Mouse (Mus musculus) central nervous system, embryonic 14 days (tissue): ENCODE measurements around the gene Sap18b. TPM values are rescaled to one million over a fixed set of nuclear protein-coding genes. Genes with fewer than 3 reads are reported as not detected.

Experiments used
- polyA plus RNA-seq: library from polyadenylated mRNA; depleted of rRNA; stranded (reverse); fragments of >200 nt; gene quantifications from 2 replicates; pipeline ENCODE4 v1.2.3, GENCODE M21; 2012; rRNA removed

Sap18b gene
- polyA plus RNA-seq: 104 and 113 TPM in 2 replicates

GRCm38 (mm10) chr8:95825162-95825561 is at the start of gene Sap18b:
Gene Sap18b (plus strand): TSS chr8:95825346.

DNA sequence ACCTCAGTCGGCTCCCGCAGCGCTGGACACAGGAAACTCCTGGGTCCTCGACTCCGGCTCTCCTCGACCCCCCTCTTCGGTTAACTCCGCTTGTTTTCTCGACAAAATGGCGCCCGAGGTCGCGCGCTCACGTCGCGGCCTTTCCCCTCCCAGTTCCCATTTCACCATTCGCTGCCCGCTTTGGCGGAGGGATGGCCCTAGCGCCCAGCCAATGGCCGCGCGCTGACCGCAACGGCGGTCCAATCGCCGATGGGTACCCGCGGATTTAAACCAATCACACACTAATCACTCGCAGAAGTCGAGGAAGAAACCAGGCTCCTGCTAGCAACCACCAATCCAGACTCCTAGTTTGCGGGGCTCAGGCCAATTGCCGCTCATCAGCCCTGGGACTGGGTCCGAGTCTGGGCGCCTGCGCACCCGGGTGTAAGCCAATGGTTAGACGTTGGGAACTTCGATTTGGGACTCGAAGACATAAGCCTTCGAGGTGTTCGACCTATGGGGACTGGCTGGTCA is 17.8 kb upstream of the Sap18b start, which contains the start of gene Cnot1:
Gene Cnot1, minus strand, starts transcription at position 134 of the 513 bp plus-strand sequence.

DNA sequence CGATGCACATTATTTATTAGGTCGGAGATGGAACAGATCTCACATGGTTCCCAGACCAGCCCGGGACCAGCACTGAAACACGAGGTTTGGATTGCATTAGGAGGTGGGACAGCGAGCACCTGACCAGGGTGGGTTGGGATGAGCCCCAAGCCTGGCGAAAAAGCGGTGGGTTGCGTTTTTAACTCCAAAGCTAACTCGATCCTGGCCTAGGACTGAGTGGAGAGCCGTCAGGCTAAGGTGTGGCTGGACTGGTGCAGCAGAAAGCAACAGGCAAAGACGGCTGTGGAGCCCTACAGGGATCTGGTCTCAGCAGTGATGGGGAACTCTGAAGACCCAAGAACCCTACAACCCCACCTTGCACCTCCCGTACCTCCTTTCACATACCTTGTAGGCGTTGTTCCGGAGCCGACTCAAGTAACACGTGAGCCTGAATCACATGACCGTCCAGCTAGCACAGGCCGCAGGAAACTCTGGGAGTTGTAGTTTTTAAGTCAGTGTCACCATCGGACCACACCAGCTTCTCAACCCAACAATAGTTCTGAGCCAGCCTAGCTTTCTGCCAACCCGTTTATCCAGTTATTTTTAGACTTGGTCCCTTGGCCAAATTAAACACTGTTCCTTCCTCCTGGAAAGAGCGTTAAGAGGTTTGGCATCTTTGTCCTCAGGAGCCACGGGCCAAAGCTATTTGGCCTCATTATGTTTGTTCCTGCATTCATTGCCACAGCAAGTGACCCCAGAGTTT is 28.1 kb downstream of the Sap18b start, which contains the start of gene Slc38a7:
Gene Slc38a7, minus strand, starts transcription at position 438 of the 742 bp plus-strand sequence.

Other genes with a start within 250 kb of the Sap18b start
- not detected in 2 replicates for gene Prss54, start 249.0 kb upstream of the Sap18b start, polyA plus RNA-seq
- 6.5 and 6.8 TPM in 2 replicates for gene Gins3, start 191.9 kb upstream of the Sap18b start, polyA plus RNA-seq
- 301 and 322 TPM in 2 replicates for gene Ndrg4, start 148.4 kb upstream of the Sap18b start, polyA plus RNA-seq
- gene Setd6, start 109.5 kb upstream of the Sap18b start, polyA plus RNA-seq: 33.9 and 34.8 TPM in 2 replicates
- gene Cnot1, start 17.9 kb upstream of the Sap18b start, polyA plus RNA-seq: 91.2 and 99.5 TPM in 2 replicates
- 26.3 and 28.8 TPM in 2 replicates for gene Slc38a7, start 28.2 kb downstream of the Sap18b start, polyA plus RNA-seq
- gene Got2, start 63.2 kb downstream of the Sap18b start, polyA plus RNA-seq: 129 and 139 TPM in 2 replicates